Mouse (Mus musculus) myocyte (in vitro differentiated cells): ENCODE measurements around the gene Trim11. TPM values are rescaled to one million over a fixed set of nuclear protein-coding genes. Genes with fewer than 3 reads are reported as not detected.
A peak's percentile ranks its signal among the peaks of the same experiment; 100 is the strongest.

Experiments
- H3K27me3 ChIP-seq: one replicate; pipeline ENCODE4 v1.6.1; 2011; ENCODE audit not compliant: control insufficient read depth, insufficient read depth, insufficient read length
- H3K36me3 ChIP-seq: one replicate; pipeline ENCODE4 v1.6.1; 2011; ENCODE audit not compliant: control insufficient read depth, insufficient read depth
- H3K4me2 ChIP-seq: one replicate; pipeline ENCODE4 v1.6.1; 2011; ENCODE audit warnings: low read depth, control low read depth
- H3K4me3 ChIP-seq: one replicate; pipeline ENCODE4 v1.5.1; 2011; ENCODE audit warnings: mild to moderate bottlenecking, control low read depth, moderate library complexity
- H3K79me2 ChIP-seq: one replicate; pipeline ENCODE4 v1.6.1; 2011; ENCODE audit not compliant: control insufficient read depth, insufficient read depth
- H3ac ChIP-seq: one replicate; pipeline ENCODE4 v1.6.1; 2011; ENCODE audit not compliant: control insufficient read depth, insufficient read length
- CEBPB ChIP-seq: IDR thresholded peaks from 2 replicates; pipeline ENCODE4 v1.6.1; 2011; ENCODE audit warnings: mild to moderate bottlenecking, moderate library complexity; ENCODE audit not compliant: poor library complexity, insufficient read depth, severe bottlenecking
- E2F4 ChIP-seq: IDR thresholded peaks from one replicate; pipeline ENCODE4 v1.6.1; 2011; ENCODE audit warnings: mild to moderate bottlenecking, control low read depth, moderate library complexity; ENCODE audit not compliant: insufficient read depth
- MAX ChIP-seq: IDR thresholded peaks from one replicate; pipeline ENCODE4 v1.6.1; 2011; ENCODE audit warnings: low read depth, mild to moderate bottlenecking, control low read depth
- MYOD1 ChIP-seq, 3 experiments: IDR thresholded peaks; one replicate each; pipeline ENCODE4 v1.6.1; 2011; ENCODE audit warnings: control low read depth in 2 of 3, low read depth in 2 of 3, mild to moderate bottlenecking in 2 of 3, moderate library complexity in 1 of 3; ENCODE audit not compliant: insufficient read length in 2 of 3, control insufficient read depth in 1 of 3
- MYOG ChIP-seq, 3 experiments: IDR thresholded peaks; one replicate each; pipeline ENCODE4 v1.6.1; 2011; ENCODE audit warnings: control low read depth in 2 of 3, low read depth in 2 of 3, mild to moderate bottlenecking in 2 of 3; ENCODE audit not compliant: insufficient read length in 2 of 3, control insufficient read depth in 1 of 3, insufficient read depth in 1 of 3
- POLR2A ChIP-seq: IDR thresholded peaks from one replicate; pipeline ENCODE4 v1.6.1; 2011; ENCODE audit warnings: low read depth, mild to moderate bottlenecking, control low read depth, moderate library complexity; ENCODE audit not compliant: insufficient read length
- POLR2AphosphoS2 ChIP-seq: IDR thresholded peaks from one replicate; pipeline ENCODE4 v1.6.1; 2011; ENCODE audit warnings: low read depth, control low read depth; ENCODE audit not compliant: insufficient read length
- REST ChIP-seq: IDR thresholded peaks from one replicate; pipeline ENCODE4 v1.6.1; 2011; ENCODE audit warnings: mild to moderate bottlenecking, control low read depth, moderate library complexity; ENCODE audit not compliant: insufficient read depth, insufficient read length
- SRF ChIP-seq: IDR thresholded peaks from one replicate; pipeline ENCODE4 v1.6.1; 2011; ENCODE audit warnings: low read depth; ENCODE audit not compliant: control insufficient read depth, insufficient read length
- TCF12 ChIP-seq: IDR thresholded peaks from one replicate; pipeline ENCODE4 v1.6.1; 2011; ENCODE audit warnings: mild to moderate bottlenecking, control low read depth; ENCODE audit not compliant: poor library complexity, insufficient read depth, severe bottlenecking
- TCF3 ChIP-seq: IDR thresholded peaks from one replicate; pipeline ENCODE4 v1.6.1; 2011; ENCODE audit warnings: low read depth, control low read depth; ENCODE audit not compliant: insufficient read length
- USF1 ChIP-seq: IDR thresholded peaks from one replicate; pipeline ENCODE4 v1.6.1; 2011; ENCODE audit warnings: low read depth, mild to moderate bottlenecking, control low read depth, moderate library complexity
- polyA plus RNA-seq: library from polyadenylated mRNA; unstranded; fragments of >200 nt; fragmentation: generic; extraction: Trizol; gene quantifications from one replicate; pipeline ENCODE4 v1.2.1, GENCODE M21; 2012; ENCODE audit warnings: missing spikeins

Gene Trim11
- polyA plus RNA-seq, 1 experiment: 19.3 TPM

GRCm38 (mm10) chr11:58978706-58979030, 775 bp downstream of the Trim11 start:
- H3K79me2 ChIP-seq: peaks cover 51% of the 10 kb centered on the region
- H3K36me3 ChIP-seq: peaks cover 8% of the 10 kb centered on the region
- peak overlapping the region; percentile 79 for H3K4me2 ChIP-seq
- no peak for TF ChIP-seq MAX
- no peak for TF ChIP-seq USF1
- TF ChIP-seq POLR2A: no peak
- no peak for TF ChIP-seq SRF
- no peak for TF ChIP-seq MYOG (IDR thresholded peaks at IDR 0.05; ENCODE audit: control insufficient read depth in 1 of 3, insufficient read depth in 1 of 3, insufficient read length in 2 of 3, low read depth in 2 of 3)
- no peak for TF ChIP-seq POLR2AphosphoS2
- no peak for TF ChIP-seq CEBPB
- TF ChIP-seq REST: no peak
- no peak for TF ChIP-seq E2F4
- no peak for TF ChIP-seq TCF12
- no peak for TF ChIP-seq MYOD1 (IDR thresholded peaks at IDR 0.05; ENCODE audit: control insufficient read depth in 1 of 3, insufficient read length in 2 of 3, low read depth in 2 of 3)
- TF ChIP-seq TCF3: no peak
- peak overlapping the region; percentile 99 for H3K4me3 ChIP-seq
- peak overlapping the region; percentile 25 for H3ac ChIP-seq
- no peaks in the 10 kb centered on the region for H3K27me3 ChIP-seq

GRCm38 (mm10) chr11:58979183-58979582, 1.3 kb downstream of the Trim11 start:
- Histone ChIP-seq H3K27me3 (no peaks in the 10 kb centered on the region), H3ac (peak overlapping the region; percentile 25), H3K4me3 (peak overlapping the region; percentile 99), H3K36me3 (peaks cover 9% of the 10 kb centered on the region), H3K4me2 (peak overlapping the region; percentile 79), H3K79me2 (peaks cover 51% of the 10 kb centered on the region)
- TF ChIP-seq CEBPB: peak; percentile 33; the same call in 1 of the 2 replicates
- no peak for TF ChIP-seq MAX

- Histone ChIP-seq H3K27me3 (no peaks in the 10 kb centered on the region), H3K36me3 (peaks cover 9% of the 10 kb centered on the region), H3ac (peak overlapping the region; percentile 25), H3K4me3 (peak overlapping the region; percentile 99), H3K79me2 (peaks cover 49% of the 10 kb centered on the region), H3K4me2 (peak overlapping the region; percentile 79)
- TF ChIP-seq CEBPB (0 out of 2 replicates have a peak, but pooled peaks have one; percentile 6), MYOD1 (IDR thresholded peaks at IDR 0.05; ENCODE audit: control insufficient read depth in 1 of 3, insufficient read length in 2 of 3, low read depth in 2 of 3) (no peak)
Observed at GRCm38 (mm10) chr11:58979661-58980060, 1.8 kb downstream of the Trim11 start.

- peaks cover 9% of the 10 kb centered on the region for H3K36me3 ChIP-seq
- H3ac ChIP-seq: no peak overlapping the region
- H3K79me2 ChIP-seq: peaks cover 47% of the 10 kb centered on the region
- H3K4me3 ChIP-seq: peak overlapping the region; percentile 99
- peak overlapping the region; percentile 79 for H3K4me2 ChIP-seq
- TF ChIP-seq REST (no peak), SRF (no peak), MAX (no peak), POLR2AphosphoS2 (no peak), CEBPB (no peak), TCF3 (no peak), TCF12 (no peak)
- no peaks in the 10 kb centered on the region for H3K27me3 ChIP-seq
Observed at GRCm38 (mm10) chr11:58980381-58980990, 2.6 kb downstream of the Trim11 start.

- Histone ChIP-seq H3ac (no peak overlapping the region), H3K27me3 (no peaks in the 10 kb centered on the region), H3K79me2 (peaks cover 40% of the 10 kb centered on the region), H3K4me3 (peak overlapping the region; percentile 3), H3K4me2 (peak overlapping the region; percentile 6), H3K36me3 (peaks cover 9% of the 10 kb centered on the region)
- TF ChIP-seq REST (no peak), POLR2AphosphoS2 (no peak), E2F4 (no peak), CEBPB (no peak), USF1 (no peak), POLR2A (no peak), TCF3 (peak; percentile 57), MAX (no peak), TCF12 (no peak), MYOG (IDR thresholded peaks at IDR 0.05; ENCODE audit: control insufficient read depth in 1 of 3, insufficient read depth in 1 of 3, insufficient read length in 2 of 3, low read depth in 2 of 3) (peak; percentile 79 to 95 (median 88)), MYOD1 (IDR thresholded peaks at IDR 0.05; ENCODE audit: control insufficient read depth in 1 of 3, insufficient read length in 2 of 3, low read depth in 2 of 3) (peak; percentile 66 to 96 (median 92)), SRF (no peak)
Observed at GRCm38 (mm10) chr11:58981541-58982447, 3.9 kb downstream of the Trim11 start.
